Mouse (Mus musculus) limb, embryonic 12.5 days (tissue): ENCODE data around the gene Stxbp3. TPM values are rescaled to one million over a fixed set of nuclear protein-coding genes. Genes with fewer than 3 reads are reported as not detected.
"Not testable (repeated sequence)": the region's sequence is repeated elsewhere in the genome, so short reads cannot be mapped to it uniquely, and the experiment has no call there.

Source experiments
- ATAC-seq: fragments of 200-750 bp; cut with Nextera tagmentation; 2 replicates; pipeline ENCODE4 v1.8.0; 2017; ENCODE audit warnings: low read depth, moderate TSS enrichment; ENCODE audit not compliant: insufficient number of reproducible peaks, insufficient read depth, low FRiP score, low TSS enrichment
- H3K27ac ChIP-seq: fragments of 300-500 bp; sonication (generic); 2 replicates; pipeline ENCODE4 v1.5.1; 2016; ENCODE audit warnings: mild to moderate bottlenecking, moderate library complexity
- H3K27me3 ChIP-seq: fragments of 300-500 bp; sonication (generic); 2 replicates; pipeline ENCODE4 v1.6.1; 2016; ENCODE audit warnings: mild to moderate bottlenecking, moderate library complexity
- H3K36me3 ChIP-seq: fragments of 300-500 bp; sonication (generic); 2 replicates; pipeline ENCODE4 v1.6.1; 2016; ENCODE audit warnings: mild to moderate bottlenecking, moderate library complexity
- H3K4me1 ChIP-seq: fragments of 300-500 bp; sonication (generic); replicated peaks from 2 replicates; pipeline ENCODE4 v1.6.1; 2016
- H3K4me2 ChIP-seq: fragments of 300-500 bp; sonication (generic); 2 replicates; pipeline ENCODE4 v1.6.1; 2016; ENCODE audit warnings: mild to moderate bottlenecking, moderate library complexity
- H3K4me3 ChIP-seq: fragments of 300-500 bp; sonication (generic); replicated peaks from 2 replicates; pipeline ENCODE4 v1.5.1; 2016; ENCODE audit warnings: mild to moderate bottlenecking
- H3K9ac ChIP-seq: fragments of 300-500 bp; sonication (generic); replicated peaks from 2 replicates; pipeline ENCODE4 v1.6.1; 2016; ENCODE audit warnings: mild to moderate bottlenecking, moderate library complexity
- H3K9me3 ChIP-seq: fragments of 300-500 bp; sonication (generic); 2 replicates; pipeline ENCODE4 v1.6.1; 2016; ENCODE audit warnings: mild to moderate bottlenecking, moderate library complexity
- WGBS: fragments of 180-500 bp; shearing (Covaris S2); methylation state at CpG from one replicate; pipeline ENCODE4 v1.1.7; 2016; 5-methylcytosine and 5-hydroxymethylcytosine counted together
- polyA plus RNA-seq: library from polyadenylated mRNA; unstranded; fragments of >200 nt; fragmentation: Nextera tagmentation; extraction: Ambion mirVana; gene quantifications from 2 replicates; pipeline ENCODE4 v1.2.1, GENCODE M21; 2016

Stxbp3 gene
- polyA plus RNA-seq, 1 experiment from 2014 or later: 33.3 TPM

GRCm38 (mm10) chr3:108840716-108841054, 359 bp upstream of the Stxbp3 start:
- Histone ChIP-seq H3K27ac (no peak overlapping the region), H3K27me3 (no peaks in the 10 kb centered on the region), H3K9ac (no peak overlapping the region), H3K4me3 (peak overlapping the region; percentile 80; the same call in 1 of the 2 replicates), H3K36me3 (peaks cover 12% of the 10 kb centered on the region; the same call in 1 of the 2 replicates), H3K9me3 (no peaks in the 10 kb centered on the region), H3K4me1 (peaks cover 16% of the 10 kb centered on the region), H3K4me2 (no peak overlapping the region)
- WGBS: 58% methylated on average over 4 of the region's 4 CpGs
- no peak; the same call in 1 of the 2 replicates for ATAC-seq

DNA sequence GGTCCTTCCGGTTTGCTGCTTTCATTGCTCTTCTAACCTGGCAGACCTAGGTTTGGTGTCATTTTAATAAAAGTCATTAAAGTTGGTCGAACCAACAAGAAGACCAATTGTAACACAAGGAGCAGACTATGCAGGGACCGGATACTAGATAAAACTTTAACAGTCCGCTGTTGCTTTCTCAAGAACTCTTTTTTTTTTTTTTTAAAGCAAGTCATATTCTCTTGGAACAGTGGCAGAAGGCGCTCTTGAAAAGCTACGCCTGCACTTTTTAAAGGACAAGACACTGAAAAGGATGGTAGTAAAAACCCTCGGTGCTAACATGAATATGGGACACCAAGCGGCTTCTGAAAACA, 703 bp downstream of the Stxbp3 start:
- H3K9ac ChIP-seq: peak overlapping the region; percentile 75
- peak overlapping the region; percentile 67 for H3K4me2 ChIP-seq
- no peaks in the 10 kb centered on the region for H3K9me3 ChIP-seq
- H3K27me3 ChIP-seq: no peaks in the 10 kb centered on the region
- ATAC-seq: no peak
- peak overlapping the region; percentile 82; the same call in 1 of the 2 replicates for H3K27ac ChIP-seq
- 7% methylated on average over 8 of the region's 8 CpGs for WGBS
- H3K4me1 ChIP-seq: peaks cover 16% of the 10 kb centered on the region
- peak overlapping the region; percentile 80 for H3K4me3 ChIP-seq
- peaks cover 12% of the 10 kb centered on the region; the same call in 1 of the 2 replicates for H3K36me3 ChIP-seq

DNA sequence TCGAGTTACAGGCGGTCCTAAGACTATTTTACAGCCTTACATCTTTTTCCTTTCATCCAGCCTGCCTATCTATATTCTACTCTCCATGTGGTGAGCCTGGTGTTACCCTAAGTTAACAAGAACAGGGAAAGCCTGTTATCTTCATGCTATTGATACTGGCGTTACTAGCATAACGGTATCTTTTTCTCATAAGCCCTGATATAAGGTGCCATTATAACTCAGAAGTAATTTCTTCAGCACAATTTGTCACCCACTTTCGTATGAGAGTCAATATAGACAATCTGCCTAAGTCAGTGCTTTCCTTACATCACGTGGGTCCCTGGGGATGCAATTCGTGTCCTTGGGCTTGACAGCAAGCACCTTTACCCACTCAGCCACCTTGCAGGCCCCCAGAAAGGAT, 1.3 kb downstream of the Stxbp3 start:
- Histone ChIP-seq H3K4me3 (peak overlapping the region; percentile 80; the same call in 1 of the 2 replicates), H3K4me1 (peaks cover 16% of the 10 kb centered on the region), H3K27me3 (no peaks in the 10 kb centered on the region), H3K27ac (no peak overlapping the region), H3K36me3 (peaks cover 17% of the 10 kb centered on the region), H3K4me2 (peak overlapping the region; percentile 67), H3K9me3 (no peaks in the 10 kb centered on the region), H3K9ac (no peak overlapping the region)
- 85% methylated on average over 7 of the region's 7 CpGs for WGBS
- no peak for ATAC-seq

DNA sequence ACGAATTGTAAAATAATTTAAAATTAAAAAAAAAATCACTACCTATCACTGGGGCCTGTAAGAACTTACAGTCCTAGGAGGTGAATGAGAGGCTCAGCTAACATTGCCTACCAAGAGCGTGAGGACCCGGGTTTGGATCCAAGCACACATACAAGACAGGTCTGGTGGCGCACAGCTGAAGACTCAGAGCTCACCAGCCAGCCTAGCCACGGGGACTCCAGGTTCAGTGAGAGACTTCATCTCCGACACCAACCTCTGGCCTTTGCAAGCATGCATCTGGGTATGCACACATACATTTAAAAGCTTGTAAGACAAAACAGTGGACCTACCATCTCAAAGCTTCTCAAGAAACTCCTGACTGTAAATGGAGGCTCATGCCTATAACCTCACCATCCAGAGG, 3.4 kb downstream of the Stxbp3 start:
- H3K27ac ChIP-seq: no peak overlapping the region
- H3K4me1 ChIP-seq: peaks cover 16% of the 10 kb centered on the region
- no peak overlapping the region for H3K4me2 ChIP-seq
- no peak overlapping the region for H3K4me3 ChIP-seq
- no peaks in the 10 kb centered on the region for H3K27me3 ChIP-seq
- no peak for ATAC-seq
- WGBS: 90% methylated on average over 6 of the region's 6 CpGs
- H3K36me3 ChIP-seq: peaks cover 24% of the 10 kb centered on the region
- H3K9me3 ChIP-seq: no peaks in the 10 kb centered on the region
- no peak overlapping the region for H3K9ac ChIP-seq

- ATAC-seq, H3K4me1 ChIP-seq, H3K27me3 ChIP-seq, H3K4me3 ChIP-seq, H3K9ac ChIP-seq, H3K4me2 ChIP-seq, H3K9me3 ChIP-seq, H3K27ac ChIP-seq: not testable (repeated sequence)
- WGBS: 98% methylated on average over 1 of the region's 1 CpGs
- H3K36me3 ChIP-seq: peaks cover 24% of the 10 kb centered on the region
These were observed 6.6 kb downstream of the Stxbp3 start for GRCm38 (mm10) chr3:108833717-108834116.

DNA sequence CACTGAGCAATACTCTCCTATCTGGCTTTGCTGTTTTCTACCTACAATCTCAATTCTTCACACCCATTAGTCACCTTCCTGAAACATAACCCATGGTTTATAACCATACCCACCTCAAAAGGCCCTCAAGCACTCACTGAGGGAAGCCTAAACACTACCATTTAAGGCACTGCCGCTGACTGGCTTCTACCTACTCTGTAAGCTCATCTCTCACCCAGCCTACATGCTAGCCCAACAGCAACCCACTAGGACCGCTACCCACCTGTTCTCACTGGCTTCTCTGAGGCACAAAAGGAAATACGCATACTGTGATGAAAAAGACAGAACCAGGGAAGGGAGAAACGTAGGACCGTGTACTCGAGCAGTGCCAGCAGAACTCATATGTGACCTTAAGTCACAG, 8.6 kb downstream of the Stxbp3 start:
- H3K4me3 ChIP-seq: no peak overlapping the region
- peaks cover 25% of the 10 kb centered on the region for H3K36me3 ChIP-seq
- 92% methylated on average over 6 of the region's 6 CpGs for WGBS
- H3K27ac ChIP-seq: no peak overlapping the region
- no peaks in the 10 kb centered on the region for H3K4me1 ChIP-seq
- no peak overlapping the region for H3K4me2 ChIP-seq
- no peaks in the 10 kb centered on the region for H3K9me3 ChIP-seq
- H3K9ac ChIP-seq: no peak overlapping the region
- ATAC-seq: no peak
- H3K27me3 ChIP-seq: no peaks in the 10 kb centered on the region

GRCm38 (mm10) chr3:108830493-108830892, 9.8 kb downstream of the Stxbp3 start:
- H3K4me3 ChIP-seq: no peak overlapping the region
- no peaks in the 10 kb centered on the region for H3K27me3 ChIP-seq
- peaks cover 27% of the 10 kb centered on the region for H3K36me3 ChIP-seq
- 78% methylated on average over 11 of the region's 11 CpGs for WGBS
- H3K4me1 ChIP-seq: no peaks in the 10 kb centered on the region
- no peak overlapping the region for H3K27ac ChIP-seq
- H3K9me3 ChIP-seq: no peaks in the 10 kb centered on the region
- no peak overlapping the region for H3K4me2 ChIP-seq
- ATAC-seq: no peak
- H3K9ac ChIP-seq: no peak overlapping the region

GRCm38 (mm10) chr3:108815631-108816030, 24.7 kb downstream of the Stxbp3 start:
- H3K9ac ChIP-seq: no peak overlapping the region
- H3K4me3 ChIP-seq: no peak overlapping the region
- H3K27me3 ChIP-seq: no peaks in the 10 kb centered on the region
- WGBS: 88% methylated on average over 4 of the region's 4 CpGs
- H3K4me2 ChIP-seq: no peak overlapping the region
- no peak overlapping the region for H3K27ac ChIP-seq
- no peaks in the 10 kb centered on the region for H3K9me3 ChIP-seq
- peaks cover 61% of the 10 kb centered on the region for H3K36me3 ChIP-seq
- H3K4me1 ChIP-seq: no peaks in the 10 kb centered on the region
- ATAC-seq: no peak

DNA sequence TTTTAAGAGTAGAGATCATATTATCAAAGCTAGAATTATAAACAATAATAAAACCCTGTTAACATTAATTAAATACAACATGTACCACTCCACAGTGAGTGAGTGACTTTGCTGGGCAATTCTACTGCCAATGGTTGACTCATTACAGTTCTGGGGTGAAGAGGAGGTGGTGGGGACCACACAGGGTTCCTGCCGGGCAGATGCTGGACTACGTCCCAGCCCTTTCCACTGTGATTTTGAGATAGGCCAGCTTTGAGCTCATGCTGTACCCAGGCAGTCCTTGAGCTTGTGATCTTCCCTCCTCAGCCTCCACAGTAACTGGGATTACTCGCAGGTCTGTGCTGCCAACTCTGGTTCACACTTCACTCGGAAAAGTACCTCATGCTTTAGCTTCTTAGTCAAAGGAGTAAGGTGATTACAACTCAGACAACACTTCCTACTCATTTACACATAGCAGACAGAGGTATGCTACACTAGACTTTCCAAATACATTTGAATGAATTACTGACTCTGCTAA, 29.5 kb downstream of the Stxbp3 start:
- Histone ChIP-seq H3K36me3 (peaks cover 56% of the 10 kb centered on the region), H3K27ac (no peak overlapping the region), H3K9me3 (no peaks in the 10 kb centered on the region), H3K4me3 (no peak overlapping the region), H3K9ac (no peak overlapping the region), H3K4me1 (no peaks in the 10 kb centered on the region), H3K4me2 (no peak overlapping the region), H3K27me3 (no peaks in the 10 kb centered on the region)
- ATAC-seq: no peak
- 74% methylated on average over 4 of the region's 4 CpGs for WGBS

- 86% methylated on average over 5 of the region's 5 CpGs for WGBS
- no peak for ATAC-seq
- Histone ChIP-seq H3K4me2 (no peak overlapping the region), H3K9me3 (no peaks in the 10 kb centered on the region), H3K27ac (no peak overlapping the region), H3K4me3 (no peak overlapping the region), H3K36me3 (peaks cover 75% of the 10 kb centered on the region), H3K9ac (no peak overlapping the region), H3K4me1 (no peaks in the 10 kb centered on the region), H3K27me3 (no peaks in the 10 kb centered on the region)
These were observed 34.7 kb downstream of the Stxbp3 start for GRCm38 (mm10) chr3:108805622-108806021.

- Histone ChIP-seq H3K27me3 (no peaks in the 10 kb centered on the region), H3K36me3 (peaks cover 89% of the 10 kb centered on the region), H3K4me1 (no peaks in the 10 kb centered on the region), H3K9me3 (no peaks in the 10 kb centered on the region), H3K9ac (no peak overlapping the region), H3K4me3 (no peak overlapping the region), H3K4me2 (no peak overlapping the region), H3K27ac (no peak overlapping the region)
- ATAC-seq: no peak
- WGBS: 87% methylated on average over 2 of the region's 2 CpGs
These were observed 42.0 kb downstream of the Stxbp3 start for GRCm38 (mm10) chr3:108798375-108798774.

DNA sequence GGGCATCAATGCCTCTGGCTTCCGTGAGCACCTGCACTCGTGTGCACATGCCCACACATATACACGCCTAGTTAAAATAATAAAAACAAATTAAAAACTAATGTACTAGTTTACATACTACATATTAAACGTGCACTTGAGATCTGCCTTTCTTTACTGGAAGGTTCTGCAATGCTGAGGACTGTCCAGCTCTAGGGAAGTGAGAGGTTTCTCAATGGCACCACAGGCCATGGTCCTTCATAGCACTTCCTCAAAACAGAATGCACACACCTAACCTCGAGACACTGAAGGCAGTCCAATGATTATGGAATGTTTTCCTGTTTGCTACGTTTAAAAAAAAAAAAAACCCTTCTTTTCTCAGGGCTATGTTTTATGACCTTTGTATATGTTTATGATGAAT, 42.6 kb downstream of the Stxbp3 start:
- H3K4me3 ChIP-seq: no peak overlapping the region
- no peak for ATAC-seq
- no peaks in the 10 kb centered on the region for H3K27me3 ChIP-seq
- H3K4me2 ChIP-seq: no peak overlapping the region
- H3K9me3 ChIP-seq: no peaks in the 10 kb centered on the region
- 81% methylated on average over 6 of the region's 6 CpGs for WGBS
- peaks cover under 1% of the 10 kb centered on the region for H3K4me1 ChIP-seq
- H3K27ac ChIP-seq: no peak overlapping the region
- H3K9ac ChIP-seq: no peak overlapping the region
- peaks cover 85% of the 10 kb centered on the region for H3K36me3 ChIP-seq
